Mouse (Mus musculus): ENCODE data around the gene Manf. TPM values are rescaled to one million over a fixed set of nuclear protein-coding genes. Genes with fewer than 3 reads are reported as not detected.

The Manf gene
- total RNA-seq, 2 experiments from 2014 or later = 42.1 to 58.2 TPM

GRCm38 (mm10) chr9:106819201-106819600 is 72.6 kb downstream of the Manf start:
- TF ChIP-seq CTCF (IDR thresholded peaks at IDR 0.05) = peak; percentile 63
- H3K4me3 ChIP-seq = no peak overlapping the region
- H3K27ac ChIP-seq = no peak overlapping the region
- DNase-seq = no peak
- intact Hi-C loops (cut with DNase I) = no loop called here

- Histone ChIP-seq H3K4me3 (no peak overlapping the region), H3K27ac (no peak overlapping the region)
- intact Hi-C loops (cut with DNase I) = no loop called here
- no peak for TF ChIP-seq CTCF (IDR thresholded peaks at IDR 0.05)
- DNase-seq = no peak
Observed at GRCm38 (mm10) chr9:106818191-106818590, 73.6 kb downstream of the Manf start.

DNA sequence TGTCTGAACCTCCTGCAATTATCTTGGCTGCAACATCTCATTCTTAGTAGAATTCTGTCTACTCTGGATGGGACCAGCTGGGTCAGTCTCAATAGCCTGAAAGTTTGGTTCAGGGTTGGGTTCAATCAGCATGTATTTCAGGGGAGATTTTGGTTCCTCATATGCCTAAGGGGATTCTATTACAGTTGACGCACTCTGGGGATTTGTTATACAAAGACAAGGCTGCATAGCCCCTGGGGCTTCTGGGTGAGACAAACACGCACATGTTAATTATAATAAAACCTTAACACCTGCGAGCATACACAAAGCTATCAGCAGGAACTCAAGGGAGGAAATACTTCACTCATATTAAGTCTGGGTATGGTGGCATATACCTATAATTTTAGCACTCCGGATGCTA is 85.3 kb downstream of the Manf start:
- no peak for DNase-seq
- intact Hi-C loops (cut with DNase I) = no loop called here
- no peak for TF ChIP-seq CTCF (IDR thresholded peaks at IDR 0.05)
- no peak overlapping the region for H3K4me3 ChIP-seq
- no peak overlapping the region for H3K27ac ChIP-seq

DNA sequence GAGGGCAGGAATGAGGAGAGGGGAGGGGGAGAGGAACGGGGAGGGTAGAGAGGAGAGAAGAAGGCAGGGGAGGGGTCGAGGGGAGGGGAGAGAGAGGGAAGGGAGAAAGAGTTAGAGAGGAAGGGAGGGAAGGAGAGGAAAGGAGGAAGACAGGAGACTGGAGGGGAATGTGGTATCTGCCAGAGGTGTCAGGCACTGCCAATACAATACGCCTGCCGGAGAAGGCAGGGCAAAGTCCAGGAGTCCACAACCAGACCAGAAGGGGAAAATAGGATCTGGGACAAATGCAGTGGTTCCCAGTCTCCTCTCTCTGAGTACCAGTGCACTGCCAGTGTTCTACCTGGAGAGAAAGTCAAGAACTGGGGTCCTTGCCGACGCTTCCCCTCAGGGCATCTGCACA is 100.9 kb downstream of the Manf start:
- intact Hi-C loops (cut with DNase I) = no loop called here
- Histone ChIP-seq H3K4me3 (no peak overlapping the region), H3K27ac (no peak overlapping the region)
- DNase-seq = no peak
- TF ChIP-seq CTCF (IDR thresholded peaks at IDR 0.05) = no peak

- TF ChIP-seq CTCF (IDR thresholded peaks at IDR 0.05) = no peak
- Histone ChIP-seq H3K4me3 (peak overlapping the region; percentile 94), H3K27ac (peak overlapping the region; percentile 96)
- no peak for DNase-seq
- intact Hi-C loops (cut with DNase I) = loop anchor here (1.0 to 5.0 kb wide), 2 partner anchors 52 to 102 kb away; no protein-coding TSS in a partner anchor
Observed at GRCm38 (mm10) chr9:106789363-106789762, 102.4 kb downstream of the Manf start.

DNA sequence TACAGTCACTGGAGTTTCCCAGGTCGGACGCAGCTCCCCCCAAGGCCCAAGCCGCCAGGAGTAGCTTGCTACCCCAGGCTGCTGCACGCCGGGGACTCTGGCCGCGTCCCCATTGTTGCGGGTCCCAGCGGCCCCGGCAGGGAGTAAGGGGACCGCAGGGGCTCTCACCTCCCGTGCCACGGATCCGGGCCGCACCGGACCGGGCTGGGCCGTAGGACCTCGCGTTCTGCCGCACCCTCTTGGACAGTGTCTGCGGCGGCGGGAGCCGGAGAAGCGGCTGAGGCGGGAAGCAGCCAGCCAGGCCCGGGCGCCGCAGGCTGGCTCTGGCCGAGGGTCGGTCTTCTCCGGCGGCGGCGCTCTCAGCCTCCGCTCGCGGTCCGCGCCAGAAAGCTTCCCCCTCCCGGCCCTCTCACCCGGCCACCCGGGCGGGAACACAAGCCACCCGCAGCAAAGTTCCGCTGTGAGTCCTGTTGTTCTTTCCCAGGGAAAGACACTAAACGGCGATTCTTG is 102.9 kb downstream of the Manf start, which contains the start of gene Rad54l2:
Rad54l2 (minus strand) TSS at position 383 of the 510 bp plus-strand sequence.
- DNase-seq = peak; percentile 92
- H3K4me3 ChIP-seq = peak within 1 kb of the TSS; percentile 94
- peak within 1 kb of the TSS; percentile 96 for H3K27ac ChIP-seq
- intact Hi-C loops (cut with DNase I) = loop anchor here (1.0 to 5.0 kb wide), 2 partner anchors 52 to 102 kb away; no protein-coding TSS in a partner anchor
- peak; percentile 42 for TF ChIP-seq CTCF (IDR thresholded peaks at IDR 0.05)

Other genes with a start within 250 kb of the Manf start
- not detected for gene Grm2, start 235.9 kb downstream of the Manf start, total RNA-seq (2021)
- 10 to 100 TPM; 31.7 to 32.6 TPM for gene Tex264, start 206.1 kb downstream of the Manf start, total RNA-seq (2021)
- gene Rad54l2, start 102.8 kb downstream of the Manf start, total RNA-seq (2021) = 1 to 10 TPM; 6.4 to 6.9 TPM
- gene Dcaf1, start 70.1 kb downstream of the Manf start, total RNA-seq (2021) = 10 to 100 TPM; 18.4 to 19.5 TPM
- 1 to 10 TPM; 5.9 to 7.5 TPM for gene Rbm15b, start 4.6 kb downstream of the Manf start, total RNA-seq (2021)